Mouse (Mus musculus): ENCODE measurements around the gene Has3.
"Not testable (repeated sequence)": the region's sequence is repeated elsewhere in the genome, so short reads cannot be mapped to it uniquely, and the experiment has no call there.

The Has3 gene

GRCm38 (mm10) chr8:106884826-106885400, 14.9 kb downstream of the Has3 start:
- not testable (repeated sequence) for DNase-seq (ENCODE audit: extremely low spot score)

DNA sequence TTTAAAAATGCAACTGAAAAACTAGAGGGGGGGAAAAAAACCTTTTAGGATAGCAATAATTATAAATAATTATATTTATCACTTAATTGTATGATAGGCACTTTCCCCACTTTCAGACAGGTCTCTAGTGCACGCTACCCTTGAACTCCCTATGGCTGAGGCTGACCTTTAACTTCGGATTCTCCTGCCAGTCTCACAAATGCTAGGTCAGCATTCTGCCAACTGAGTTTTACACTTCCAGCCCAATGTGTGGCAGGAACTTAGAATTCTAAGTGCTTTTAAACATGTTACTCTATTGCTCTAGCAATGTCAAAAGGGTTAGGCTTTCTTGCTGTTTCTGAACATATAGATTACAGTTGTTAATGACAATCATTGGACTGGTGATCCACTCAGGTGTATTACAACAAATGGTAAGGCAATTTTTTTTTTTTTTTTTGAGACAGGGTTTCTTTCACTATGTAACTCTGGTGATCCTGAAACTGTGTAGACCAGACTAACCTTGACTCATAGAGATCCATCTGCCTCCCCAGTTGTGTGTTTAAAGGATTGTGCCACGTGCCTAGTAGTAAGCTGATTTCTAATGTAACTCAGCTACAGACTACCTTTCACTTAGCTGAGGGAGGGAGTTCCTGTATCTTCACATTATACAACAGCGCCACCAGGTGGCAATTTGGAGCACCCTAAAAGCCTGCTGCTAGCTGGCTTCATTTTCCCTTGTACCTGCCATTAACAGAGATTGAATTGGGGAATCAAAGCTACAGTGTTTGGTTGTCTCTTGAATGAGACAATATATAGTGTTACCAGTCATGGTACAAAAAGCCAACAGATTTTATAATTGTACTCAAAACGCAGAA, 17.5 kb downstream of the Has3 start:
- peak; percentile 64 for DNase-seq (ENCODE audit: extremely low spot score)

DNA sequence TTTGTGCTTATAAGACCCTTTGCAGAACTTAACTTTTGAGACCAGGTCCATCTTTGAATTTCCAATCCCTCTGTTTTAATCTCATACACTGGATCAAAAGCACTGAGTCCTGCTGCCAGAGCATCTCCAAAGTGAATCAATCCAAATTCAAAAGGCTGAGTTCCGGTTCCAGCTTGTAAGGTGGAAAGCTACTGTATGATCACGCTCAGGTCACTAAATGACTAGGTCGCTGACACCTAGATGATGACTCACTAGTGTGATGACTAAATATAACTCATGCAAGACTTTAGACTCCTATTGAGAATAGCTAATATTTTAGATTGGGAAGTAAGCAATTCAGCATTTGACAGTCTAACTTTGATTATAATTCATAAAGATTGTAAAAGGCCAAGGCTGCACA, 18.8 kb downstream of the Has3 start:
- DNase-seq (ENCODE audit: extremely low spot score) = no peak

- peak; percentile 80 for DNase-seq (ENCODE audit: extremely low spot score)
Observed at GRCm38 (mm10) chr8:106892210-106892805, 22.3 kb downstream of the Has3 start.

- peak; percentile 83 for DNase-seq (ENCODE audit: extremely low spot score)
Observed at GRCm38 (mm10) chr8:106892806-106893451, 22.9 kb downstream of the Has3 start.

GRCm38 (mm10) chr8:106893481-106894156, 23.6 kb downstream of the Has3 start, which contains the start of gene Utp4:
Gene Utp4 (plus strand): TSS chr8:106893636.
- peak; percentile 89 for DNase-seq (ENCODE audit: extremely low spot score)

DNA sequence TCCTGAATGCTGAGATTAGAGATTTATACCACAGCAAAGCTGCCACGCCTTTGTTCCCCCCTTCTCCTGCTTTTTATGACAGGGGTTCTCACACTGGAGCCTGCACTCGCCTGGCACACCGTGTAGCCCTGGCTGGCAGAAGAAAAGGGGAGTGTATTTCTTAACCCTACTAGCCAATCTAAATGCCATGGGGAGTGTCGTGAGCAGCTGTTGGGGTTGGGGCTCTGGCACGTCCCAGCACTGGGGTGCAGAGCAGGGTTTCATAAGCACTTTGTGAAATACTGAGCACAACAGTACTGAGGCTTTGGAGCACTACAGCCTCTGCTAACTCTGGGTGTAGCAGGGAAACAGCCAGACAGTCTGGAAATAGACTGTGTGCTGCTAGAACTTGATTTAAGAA, 29.4 kb downstream of the Has3 start:
- DNase-seq (ENCODE audit: extremely low spot score) = no peak

DNA sequence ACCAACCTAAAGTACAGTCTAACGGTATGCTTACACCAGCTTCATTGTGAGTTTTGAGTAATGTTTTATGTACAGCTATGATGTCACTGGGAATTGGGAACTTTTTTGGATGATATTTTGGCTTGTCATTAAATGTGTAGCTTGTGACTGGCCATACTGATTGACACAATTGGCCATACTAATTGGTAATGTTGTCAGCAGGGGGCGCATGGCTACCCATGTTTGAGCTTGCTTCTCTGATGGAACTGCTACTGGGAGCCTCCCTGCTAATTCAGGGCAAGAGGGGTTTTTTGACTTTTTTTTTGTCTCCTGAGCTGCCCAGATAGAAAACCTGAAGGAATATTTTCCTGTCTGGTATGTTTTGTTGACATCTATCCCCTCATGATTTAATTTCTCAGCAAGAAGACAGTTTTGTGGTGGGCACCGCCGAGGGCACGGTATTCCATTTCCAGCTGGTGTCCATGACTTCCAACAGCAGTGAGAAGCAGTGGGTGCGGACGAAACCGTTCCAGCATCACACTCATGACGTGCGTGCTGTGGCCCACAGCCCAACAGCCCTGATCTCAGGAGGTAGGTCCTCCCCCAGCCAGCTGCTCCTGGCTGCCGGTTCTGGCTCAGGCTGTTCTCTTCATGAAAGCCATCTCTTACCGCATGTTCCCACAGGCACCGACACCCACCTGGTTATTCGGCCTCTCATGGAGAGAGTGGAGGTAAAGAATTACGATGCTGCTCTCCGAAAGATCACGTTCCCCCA, 35.9 kb downstream of the Has3 start:
- no peak for DNase-seq (ENCODE audit: extremely low spot score)

GRCm38 (mm10) chr8:106906635-106907034, 36.6 kb downstream of the Has3 start:
- no peak for DNase-seq (ENCODE audit: extremely low spot score)

- DNase-seq (ENCODE audit: extremely low spot score) = no peak
Observed at GRCm38 (mm10) chr8:106907450-106907849, 37.4 kb downstream of the Has3 start.

DNA sequence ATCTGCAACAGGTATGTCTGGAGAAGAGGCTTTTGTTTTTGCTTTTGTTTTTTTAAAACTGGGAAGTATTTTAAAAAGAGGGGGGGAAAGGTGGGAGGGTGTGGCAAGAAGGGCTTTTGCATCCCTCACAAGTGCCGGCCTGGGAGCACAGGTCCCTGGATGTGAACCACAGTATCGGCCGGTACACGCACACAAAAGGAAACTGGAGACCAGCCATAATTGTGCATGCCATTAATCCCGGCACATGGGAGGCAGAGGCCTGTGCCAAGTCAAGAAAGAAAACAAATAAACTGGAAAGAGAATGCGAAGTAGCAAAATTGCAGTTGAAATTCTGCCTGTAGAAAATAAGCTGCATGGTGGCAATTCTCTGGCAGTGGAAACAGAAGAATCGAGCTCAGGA, 38.2 kb downstream of the Has3 start:
- DNase-seq (ENCODE audit: extremely low spot score) = no peak

GRCm38 (mm10) chr8:106913631-106914030, 43.6 kb downstream of the Has3 start:
- no peak for DNase-seq (ENCODE audit: extremely low spot score)

DNA sequence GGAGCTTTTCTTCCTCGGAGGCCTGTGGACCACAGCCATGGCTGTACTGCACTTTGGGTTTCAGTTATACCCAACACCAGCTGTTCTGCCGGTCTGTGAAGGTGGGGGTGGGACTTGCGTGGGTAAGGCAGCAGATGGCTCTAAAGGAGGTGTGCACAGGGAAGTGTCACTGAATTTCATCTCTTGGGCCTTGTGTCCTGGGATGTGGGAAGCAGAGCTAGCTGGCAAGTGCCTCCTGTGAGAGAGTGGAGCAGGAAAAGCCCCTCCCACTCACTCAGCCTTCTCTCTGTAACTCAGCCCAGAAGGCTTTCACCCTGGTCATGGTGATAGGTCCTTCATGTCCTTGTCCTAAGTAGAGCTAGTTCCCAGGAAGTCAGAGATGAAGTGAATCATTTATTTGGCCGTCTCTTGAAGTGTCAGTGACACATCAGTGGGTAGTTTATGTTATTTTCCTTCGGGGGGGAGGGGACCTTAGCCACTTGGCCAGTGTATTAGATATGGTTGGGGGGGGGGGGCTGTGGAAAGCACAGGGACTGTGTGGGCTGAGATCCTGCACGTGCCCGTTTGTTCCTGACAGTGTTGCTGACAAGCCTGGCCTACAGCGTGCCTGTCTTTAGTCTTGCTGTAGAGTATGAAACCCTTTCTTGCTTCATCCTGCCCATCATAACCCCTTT, 49.8 kb downstream of the Has3 start:
- DNase-seq (ENCODE audit: extremely low spot score) = no peak

DNA sequence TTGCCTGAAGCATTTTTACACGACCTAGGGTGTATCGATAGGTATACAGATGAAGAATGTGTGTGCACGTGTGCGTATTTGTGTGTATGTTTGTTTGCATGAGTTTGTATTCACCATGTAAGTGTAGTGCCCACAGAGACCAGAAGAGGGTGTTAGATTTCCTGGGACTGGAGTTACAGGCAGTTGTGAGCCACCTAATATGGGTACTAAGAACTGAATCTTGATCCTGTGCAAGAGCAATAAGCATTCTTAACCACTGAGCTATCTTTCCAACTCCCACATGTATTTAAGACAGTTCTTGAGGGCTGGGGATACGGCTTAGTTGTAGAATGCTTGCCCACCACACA, 50.3 kb downstream of the Has3 start:
- no peak for DNase-seq (ENCODE audit: extremely low spot score)

DNA sequence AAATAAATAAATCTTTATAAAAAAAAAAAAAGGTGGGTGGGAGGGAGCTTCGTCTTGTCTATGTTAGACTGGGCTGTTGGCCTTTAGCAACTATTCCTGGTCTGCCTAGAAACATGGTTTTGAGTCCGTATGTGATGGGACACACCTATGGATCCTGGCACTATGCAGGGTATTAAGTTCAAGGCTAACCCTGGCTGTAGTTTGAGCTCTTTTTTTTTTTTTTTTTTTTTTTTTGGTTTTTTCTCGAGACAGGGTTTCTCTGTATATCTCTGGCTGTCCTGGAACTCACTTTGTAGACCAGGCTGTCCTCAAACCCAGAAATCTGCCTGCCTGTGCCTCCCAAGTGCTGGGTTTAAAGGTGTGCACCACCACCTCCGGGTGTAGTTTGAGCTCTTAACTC, 54.0 kb downstream of the Has3 start:
- no peak for DNase-seq (ENCODE audit: extremely low spot score)

DNA sequence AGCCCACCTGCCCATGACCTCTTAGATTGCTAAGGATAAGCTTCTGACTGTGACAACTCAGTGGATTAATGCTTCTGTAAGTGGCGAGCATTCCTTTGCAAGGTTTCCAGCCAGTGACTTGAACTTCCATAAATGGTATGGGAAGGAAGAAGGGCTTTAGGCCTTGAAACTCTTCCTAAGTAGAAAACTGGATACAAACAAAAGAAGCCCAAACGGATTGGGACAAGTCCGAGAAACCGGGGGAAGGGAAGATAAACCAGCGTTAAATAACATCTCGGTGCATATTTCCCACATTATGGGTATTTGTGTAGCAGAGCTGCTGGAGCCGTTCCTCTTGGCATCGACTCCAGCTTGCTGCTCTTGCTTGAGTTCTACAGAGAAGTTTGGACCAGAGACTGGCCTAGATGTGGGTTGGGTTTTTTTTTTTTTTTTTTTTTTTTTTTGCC, 54.9 kb downstream of the Has3 start:
- no peak for DNase-seq (ENCODE audit: extremely low spot score)

GRCm38 (mm10) chr8:106925446-106925845, 55.4 kb downstream of the Has3 start:
- DNase-seq (ENCODE audit: extremely low spot score) = no peak

- peak; percentile 20 for DNase-seq (ENCODE audit: extremely low spot score)
Observed at GRCm38 (mm10) chr8:106927247-106927646, 57.2 kb downstream of the Has3 start.

DNA sequence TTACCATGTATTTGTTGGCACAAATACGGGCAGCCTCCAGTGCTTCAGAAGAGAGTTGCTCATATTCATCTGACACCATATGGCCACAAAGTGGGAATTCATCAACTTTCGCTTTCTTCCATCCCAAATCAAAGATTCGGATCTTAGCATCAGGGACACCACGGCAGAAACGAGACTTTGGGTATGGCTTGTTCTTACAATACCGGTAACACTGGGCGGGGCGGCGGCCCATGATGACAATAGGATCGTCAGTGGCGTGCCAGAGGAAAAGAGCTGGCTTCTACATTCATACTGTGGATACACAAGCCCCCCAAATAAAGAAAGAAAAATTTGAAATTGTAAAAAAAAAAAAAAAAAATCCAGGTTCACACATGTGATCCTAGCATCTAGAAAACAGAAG, 58.1 kb downstream of the Has3 start:
- DNase-seq (ENCODE audit: extremely low spot score) = not testable (repeated sequence)

GRCm38 (mm10) chr8:106929155-106929913, 59.3 kb downstream of the Has3 start:
- no peak for DNase-seq (ENCODE audit: extremely low spot score)

Measured in embryo, embryonic 9.5 days (tissue).